Mouse (Mus musculus): ENCODE measurements around the gene F3.

Gene F3

GRCm38 (mm10) chr3:121706087-121706486 lies 17.2 kb upstream of the F3 start:
- in situ Hi-C loops (cut with MboI; ENCODE audit: low sequenced_read_pairs): no loop called here

- in situ Hi-C loops (cut with MboI; ENCODE audit: low sequenced_read_pairs): no loop called here
These were observed 16.2 kb upstream of the F3 start for GRCm38 (mm10) chr3:121707106-121707505.

GRCm38 (mm10) chr3:121710894-121711531 lies 12.3 kb upstream of the F3 start:
- in situ Hi-C loops (cut with MboI; ENCODE audit: low sequenced_read_pairs): no loop called here

GRCm38 (mm10) chr3:121712222-121712621 lies 11.1 kb upstream of the F3 start:
- in situ Hi-C loops (cut with MboI; ENCODE audit: low sequenced_read_pairs): no loop called here

- in situ Hi-C loops (cut with MboI; ENCODE audit: low sequenced_read_pairs): no loop called here
These were observed 10.1 kb upstream of the F3 start for GRCm38 (mm10) chr3:121713151-121713701.

- in situ Hi-C loops (cut with MboI; ENCODE audit: low sequenced_read_pairs): no loop called here
These were observed 9.5 kb upstream of the F3 start for GRCm38 (mm10) chr3:121713816-121714215.

GRCm38 (mm10) chr3:121714461-121714860 lies 8.9 kb upstream of the F3 start:
- in situ Hi-C loops (cut with MboI; ENCODE audit: low sequenced_read_pairs): no loop called here

GRCm38 (mm10) chr3:121715336-121715735 lies 8.0 kb upstream of the F3 start:
- in situ Hi-C loops (cut with MboI; ENCODE audit: low sequenced_read_pairs): no loop called here

GRCm38 (mm10) chr3:121715741-121716459 lies 7.4 kb upstream of the F3 start:
- in situ Hi-C loops (cut with MboI; ENCODE audit: low sequenced_read_pairs): no loop called here

GRCm38 (mm10) chr3:121716480-121716879 lies 6.9 kb upstream of the F3 start:
- in situ Hi-C loops (cut with MboI; ENCODE audit: low sequenced_read_pairs): no loop called here

- in situ Hi-C loops (cut with MboI; ENCODE audit: low sequenced_read_pairs): no loop called here
These were observed 4.7 kb upstream of the F3 start for GRCm38 (mm10) chr3:121718679-121719078.

- in situ Hi-C loops (cut with MboI; ENCODE audit: low sequenced_read_pairs): no loop called here
These were observed 3.6 kb upstream of the F3 start for GRCm38 (mm10) chr3:121719701-121720100.

GRCm38 (mm10) chr3:121720801-121721690 lies 2.3 kb upstream of the F3 start:
- in situ Hi-C loops (cut with MboI; ENCODE audit: low sequenced_read_pairs): no loop called here

GRCm38 (mm10) chr3:121721691-121722070 lies 1.7 kb upstream of the F3 start:
- in situ Hi-C loops (cut with MboI; ENCODE audit: low sequenced_read_pairs): no loop called here

- in situ Hi-C loops (cut with MboI; ENCODE audit: low sequenced_read_pairs): no loop called here
These were observed 709 bp downstream of the F3 start for GRCm38 (mm10) chr3:121723968-121724524.

GRCm38 (mm10) chr3:121724553-121724952 lies 1.2 kb downstream of the F3 start:
- in situ Hi-C loops (cut with MboI; ENCODE audit: low sequenced_read_pairs): no loop called here

- in situ Hi-C loops (cut with MboI; ENCODE audit: low sequenced_read_pairs): loop anchor here (25.0 kb wide), 1 partner anchor 413 kb away; no protein-coding TSS in a partner anchor
These were observed 2.3 kb downstream of the F3 start for GRCm38 (mm10) chr3:121725651-121726050.

- in situ Hi-C loops (cut with MboI; ENCODE audit: low sequenced_read_pairs): loop anchor here (25.0 kb wide), 1 partner anchor 417 kb away; no protein-coding TSS in a partner anchor
These were observed 6.3 kb downstream of the F3 start for GRCm38 (mm10) chr3:121729678-121730077.

GRCm38 (mm10) chr3:121735542-121735941 lies 12.2 kb downstream of the F3 start:
- in situ Hi-C loops (cut with MboI; ENCODE audit: low sequenced_read_pairs): loop anchor here (5.0 to 25.0 kb wide), 2 partner anchors 188 to 423 kb away; no protein-coding TSS in a partner anchor

GRCm38 (mm10) chr3:121736025-121736744 lies 12.8 kb downstream of the F3 start:
- in situ Hi-C loops (cut with MboI; ENCODE audit: low sequenced_read_pairs): loop anchor here (5.0 to 25.0 kb wide), 2 partner anchors 189 to 424 kb away; no protein-coding TSS in a partner anchor
